Mouse (Mus musculus) MEL (cell line): ENCODE results near the gene Epb41. TPM values are rescaled to one million over a fixed set of nuclear protein-coding genes. Genes with fewer than 3 reads are reported as not detected.

Source experiments
- DNase-seq: peaks from one replicate; pipeline ENCODE4 v3.0.0; 2011; ENCODE audit warnings: low read depth, low spot score
- H3K27ac ChIP-seq: 2 replicates; pipeline ENCODE4 v1.5.1; 2012; ENCODE audit warnings: low read depth, mild to moderate bottlenecking, control low read depth, low read length, moderate library complexity; ENCODE audit not compliant: control insufficient read depth
- H3K27me3 ChIP-seq, 2 experiments: fragments of 150-350 bp in 1 of 2; sonication (generic) in 1 of 2; 2 replicates each; pipeline ENCODE4 v1.6.1; 2012; ENCODE audit warnings: low read length in 2 of 2, mild to moderate bottlenecking in 2 of 2, improper control_type of control experiment in 1 of 2, moderate library complexity in 1 of 2; ENCODE audit not compliant: insufficient read depth in 2 of 2, control insufficient read depth in 1 of 2
- H3K36me3 ChIP-seq, 2 experiments: 2 replicates each; pipeline ENCODE4 v1.6.1; 2012 to 2014; ENCODE audit warnings: low read length in 2 of 2, improper control_type of control experiment in 1 of 2, inconsistent platforms in 1 of 2, mild to moderate bottlenecking in 1 of 2; ENCODE audit not compliant: insufficient read depth in 2 of 2, control insufficient read depth in 1 of 2
- H3K4me1 ChIP-seq, 2 experiments: fragments of 150-350 bp in 1 of 2; sonication (generic) in 1 of 2; 2 replicates each; pipeline ENCODE4 v1.6.1; 2012; ENCODE audit warnings: low read length in 2 of 2, improper control_type of control experiment in 1 of 2, mild to moderate bottlenecking in 1 of 2; ENCODE audit not compliant: insufficient read depth in 2 of 2, control insufficient read depth in 1 of 2
- H3K4me3 ChIP-seq, 2 experiments: fragments of 150-350 bp in 1 of 2; sonication (generic) in 1 of 2; 2 replicates each; pipeline ENCODE4 v1.5.1; 2012; ENCODE audit warnings: low read depth in 2 of 2, low read length in 2 of 2, mild to moderate bottlenecking in 2 of 2, moderate library complexity in 2 of 2, control low read depth in 1 of 2, improper control_type of control experiment in 1 of 2; ENCODE audit not compliant: control insufficient read depth in 1 of 2, insufficient read depth in 1 of 2
- H3K79me2 ChIP-seq: 2 replicates; pipeline ENCODE4 v1.6.1; 2012; ENCODE audit warnings: mild to moderate bottlenecking, low read length, moderate library complexity; ENCODE audit not compliant: control insufficient read depth, poor library complexity, insufficient read depth
- H3K9ac ChIP-seq: 2 replicates; pipeline ENCODE4 v1.6.1; 2012; ENCODE audit warnings: low read depth, mild to moderate bottlenecking, control low read depth, low read length, moderate library complexity; ENCODE audit not compliant: control insufficient read depth, poor library complexity, severe bottlenecking
- H3K9me3 ChIP-seq: fragments of 150-350 bp; sonication (generic); replicated peaks from 2 replicates; pipeline ENCODE4 v1.6.1; 2012; ENCODE audit warnings: mild to moderate bottlenecking, low read length, improper control_type of control experiment, moderate library complexity; ENCODE audit not compliant: insufficient read depth
- BHLHE40 ChIP-seq: IDR thresholded peaks from 2 replicates; pipeline ENCODE4 v1.6.1; 2012; ENCODE audit warnings: low read depth, mild to moderate bottlenecking, inconsistent platforms, low read length, improper control_type of control experiment, borderline replicate concordance
- CHD1 ChIP-seq: IDR thresholded peaks from 2 replicates; pipeline ENCODE4 v1.6.1; 2012; ENCODE audit warnings: low read depth, mild to moderate bottlenecking, inconsistent platforms, low read length, improper control_type of control experiment
- CHD2 ChIP-seq: IDR thresholded peaks from 2 replicates; pipeline ENCODE4 v1.6.1; 2011; ENCODE audit warnings: low read length, improper control_type of control experiment
- CTCF ChIP-seq, 3 experiments: IDR thresholded peaks in 2 of 3; conservative IDR thresholded peaks in 1 of 3; 2 replicates each; pipeline ENCODE4 v1.5.1; 2011 to 2012; ENCODE audit warnings: low read length in 3 of 3, low read depth in 2 of 3, mild to moderate bottlenecking in 2 of 3, improper control_type of control experiment in 1 of 3, inconsistent platforms in 1 of 3, mixed read lengths in 1 of 3, moderate library complexity in 1 of 3; ENCODE audit not compliant: control insufficient read depth in 1 of 3, insufficient read depth in 1 of 3, poor library complexity in 1 of 3, severe bottlenecking in 1 of 3
- E2F4 ChIP-seq: IDR thresholded peaks from 2 replicates; pipeline ENCODE4 v1.6.1; 2011; ENCODE audit warnings: low read depth, low read length, improper control_type of control experiment, borderline replicate concordance
- ELF1 ChIP-seq: IDR thresholded peaks from 2 replicates; pipeline ENCODE4 v1.6.1; 2014; ENCODE audit warnings: low read depth, mild to moderate bottlenecking, inconsistent platforms, low read length, improper control_type of control experiment, moderate library complexity
- EP300 ChIP-seq, 2 experiments: IDR thresholded peaks; 2 replicates each; pipeline ENCODE4 v1.6.1; 2011; ENCODE audit warnings: improper control_type of control experiment in 2 of 2, low read length in 2 of 2, low read depth in 1 of 2, mild to moderate bottlenecking in 1 of 2
- ETS1 ChIP-seq: IDR thresholded peaks from 2 replicates; pipeline ENCODE4 v1.6.1; 2012; ENCODE audit warnings: low read depth, mild to moderate bottlenecking, inconsistent platforms, low read length, improper control_type of control experiment, moderate library complexity
- GABPA ChIP-seq: IDR thresholded peaks from 2 replicates; pipeline ENCODE4 v1.6.1; 2012; ENCODE audit warnings: low read depth, mild to moderate bottlenecking, inconsistent platforms, low read length, improper control_type of control experiment, moderate library complexity
- HCFC1 ChIP-seq: IDR thresholded peaks from 2 replicates; pipeline ENCODE4 v1.6.1; 2012; ENCODE audit warnings: low read depth, mild to moderate bottlenecking, inconsistent platforms, low read length, improper control_type of control experiment, moderate library complexity
- JUND ChIP-seq: IDR thresholded peaks from 2 replicates; pipeline ENCODE4 v1.6.1; 2011; ENCODE audit warnings: low read depth, mild to moderate bottlenecking, improper control_type of control experiment, low read length
- KAT2A ChIP-seq: conservative IDR thresholded peaks from 2 replicates; pipeline ENCODE4 v1.6.1; 2012; ENCODE audit warnings: low read depth, low read length, improper control_type of control experiment, inconsistent platforms
- MAFK ChIP-seq: IDR thresholded peaks from 2 replicates; pipeline ENCODE4 v1.6.1; 2011; ENCODE audit warnings: low read depth, mild to moderate bottlenecking, low read length, improper control_type of control experiment, borderline replicate concordance
- MAX ChIP-seq: IDR thresholded peaks from 2 replicates; pipeline ENCODE4 v1.6.1; 2011; ENCODE audit warnings: low read length, improper control_type of control experiment
- MAZ ChIP-seq: IDR thresholded peaks from 2 replicates; pipeline ENCODE4 v1.6.1; 2012; ENCODE audit warnings: low read depth, mild to moderate bottlenecking, inconsistent platforms, low read length, improper control_type of control experiment
- MEF2A ChIP-seq: IDR thresholded peaks from 2 replicates; pipeline ENCODE4 v1.6.1; 2014; ENCODE audit warnings: low read depth, mild to moderate bottlenecking, inconsistent platforms, low read length, improper control_type of control experiment; ENCODE audit not compliant: poor library complexity, insufficient replicate concordance, severe bottlenecking; ENCODE audit errors: extremely low read depth
- MXI1 ChIP-seq: IDR thresholded peaks from 2 replicates; pipeline ENCODE4 v1.6.1; 2011; ENCODE audit warnings: mild to moderate bottlenecking, low read depth, low read length, improper control_type of control experiment
- MYC ChIP-seq: IDR thresholded peaks from 2 replicates; pipeline ENCODE4 v1.6.1; 2011; ENCODE audit warnings: low read depth, mild to moderate bottlenecking, low read length, improper control_type of control experiment, moderate library complexity
- NELFE ChIP-seq: IDR thresholded peaks from 2 replicates; pipeline ENCODE4 v1.6.1; 2011; ENCODE audit warnings: low read depth, low read length, improper control_type of control experiment
- NRF1 ChIP-seq: IDR thresholded peaks from 2 replicates; pipeline ENCODE4 v1.6.1; 2014; ENCODE audit warnings: low read depth, mild to moderate bottlenecking, inconsistent platforms, low read length, improper control_type of control experiment, moderate library complexity; ENCODE audit not compliant: poor library complexity, insufficient read depth, severe bottlenecking
- POLR2A ChIP-seq, 2 experiments: IDR thresholded peaks; 2 replicates each; pipeline ENCODE4 v1.6.1; 2011 to 2012; ENCODE audit warnings: low read length in 2 of 2, mild to moderate bottlenecking in 2 of 2, control low read depth in 1 of 2, improper control_type of control experiment in 1 of 2, low read depth in 1 of 2, moderate library complexity in 1 of 2; ENCODE audit not compliant: control insufficient read depth in 1 of 2, insufficient read depth in 1 of 2, poor library complexity in 1 of 2
- POLR2AphosphoS5 ChIP-seq: IDR thresholded peaks from 2 replicates; pipeline ENCODE4 v1.6.1; 2012; ENCODE audit warnings: low read depth, borderline replicate concordance, mild to moderate bottlenecking, inconsistent platforms, low read length, moderate library complexity, mixed read lengths
- RAD21 ChIP-seq: IDR thresholded peaks from 2 replicates; pipeline ENCODE4 v1.6.1; 2011; ENCODE audit warnings: mild to moderate bottlenecking, low read depth, low read length, improper control_type of control experiment
- RCOR1 ChIP-seq: IDR thresholded peaks from 2 replicates; pipeline ENCODE4 v1.6.1; 2012; ENCODE audit warnings: low read depth, mild to moderate bottlenecking, inconsistent platforms, low read length, improper control_type of control experiment
- SIN3A ChIP-seq: IDR thresholded peaks from 2 replicates; pipeline ENCODE4 v1.6.1; 2012; ENCODE audit warnings: low read length, improper control_type of control experiment, inconsistent platforms
- SMC3 ChIP-seq: IDR thresholded peaks from 2 replicates; pipeline ENCODE4 v1.6.1; 2011; ENCODE audit warnings: low read depth, low read length, improper control_type of control experiment
- TAL1 ChIP-seq: IDR thresholded peaks from 2 replicates; pipeline ENCODE4 v1.6.1; 2012; ENCODE audit warnings: mild to moderate bottlenecking, inconsistent platforms, low read length, moderate library complexity, mixed read lengths
- TBP ChIP-seq: IDR thresholded peaks from 2 replicates; pipeline ENCODE4 v1.8.0; 2011; ENCODE audit warnings: low read depth, low read length, improper control_type of control experiment
- TCF12 ChIP-seq: IDR thresholded peaks from 2 replicates; pipeline ENCODE4 v1.6.1; 2014; ENCODE audit warnings: low read depth, mild to moderate bottlenecking, inconsistent platforms, low read length, improper control_type of control experiment, moderate library complexity
- USF1 ChIP-seq: IDR thresholded peaks from 2 replicates; pipeline ENCODE4 v1.6.1; 2014; ENCODE audit warnings: low read depth, mild to moderate bottlenecking, inconsistent platforms, low read length, improper control_type of control experiment, moderate library complexity
- USF2 ChIP-seq, 2 experiments: IDR thresholded peaks; 2 replicates each; pipeline ENCODE4 v1.6.1; 2011 to 2012; ENCODE audit warnings: improper control_type of control experiment in 2 of 2, low read length in 2 of 2, borderline replicate concordance in 1 of 2, inconsistent platforms in 1 of 2, low read depth in 1 of 2, mild to moderate bottlenecking in 1 of 2; ENCODE audit not compliant: insufficient read depth in 1 of 2
- ZC3H11A ChIP-seq: IDR thresholded peaks from 2 replicates; pipeline ENCODE4 v1.6.1; 2012; ENCODE audit warnings: low read depth, mild to moderate bottlenecking, inconsistent platforms, low read length, improper control_type of control experiment
- ZKSCAN1 ChIP-seq: IDR thresholded peaks from 2 replicates; pipeline ENCODE4 v1.6.1; 2012; ENCODE audit warnings: low read depth, mild to moderate bottlenecking, inconsistent platforms, low read length, improper control_type of control experiment, moderate library complexity
- ZMIZ1 ChIP-seq: IDR thresholded peaks from 2 replicates; pipeline ENCODE4 v1.6.1; 2012; ENCODE audit warnings: low read depth, mild to moderate bottlenecking, inconsistent platforms, low read length, improper control_type of control experiment, moderate library complexity
- polyA plus RNA-seq, 2 experiments: library from polyadenylated mRNA; stranded (reverse) in 1 of 2; unstranded in 1 of 2; fragments of >175 nt in 1 of 2; fragments of >200 nt in 1 of 2; gene quantifications; 2 replicates each; pipeline versions ENCODE4 v1.2.1 to v1.2.4; 2012; ENCODE audit warnings: low replicate concordance in 2 of 2, low read depth in 1 of 2; ENCODE audit not compliant: insufficient read length in 2 of 2, insufficient read depth in 1 of 2, missing spikeins in 1 of 2
- total RNA-seq: library from RNA; depleted of rRNA; stranded (reverse); fragments of 300-350 nt; gene quantifications from 2 replicates; pipeline ENCODE4 v1.2.3, GENCODE M21; 2012; rRNA removed

The Epb41 gene
- total RNA-seq (36.5 and 41.9 TPM in 2 replicates), polyA plus RNA-seq (100 to 1,000 TPM in 1 of 2 experiments, 10 to 100 TPM in 1; 44.3 to 115 TPM)

DNA sequence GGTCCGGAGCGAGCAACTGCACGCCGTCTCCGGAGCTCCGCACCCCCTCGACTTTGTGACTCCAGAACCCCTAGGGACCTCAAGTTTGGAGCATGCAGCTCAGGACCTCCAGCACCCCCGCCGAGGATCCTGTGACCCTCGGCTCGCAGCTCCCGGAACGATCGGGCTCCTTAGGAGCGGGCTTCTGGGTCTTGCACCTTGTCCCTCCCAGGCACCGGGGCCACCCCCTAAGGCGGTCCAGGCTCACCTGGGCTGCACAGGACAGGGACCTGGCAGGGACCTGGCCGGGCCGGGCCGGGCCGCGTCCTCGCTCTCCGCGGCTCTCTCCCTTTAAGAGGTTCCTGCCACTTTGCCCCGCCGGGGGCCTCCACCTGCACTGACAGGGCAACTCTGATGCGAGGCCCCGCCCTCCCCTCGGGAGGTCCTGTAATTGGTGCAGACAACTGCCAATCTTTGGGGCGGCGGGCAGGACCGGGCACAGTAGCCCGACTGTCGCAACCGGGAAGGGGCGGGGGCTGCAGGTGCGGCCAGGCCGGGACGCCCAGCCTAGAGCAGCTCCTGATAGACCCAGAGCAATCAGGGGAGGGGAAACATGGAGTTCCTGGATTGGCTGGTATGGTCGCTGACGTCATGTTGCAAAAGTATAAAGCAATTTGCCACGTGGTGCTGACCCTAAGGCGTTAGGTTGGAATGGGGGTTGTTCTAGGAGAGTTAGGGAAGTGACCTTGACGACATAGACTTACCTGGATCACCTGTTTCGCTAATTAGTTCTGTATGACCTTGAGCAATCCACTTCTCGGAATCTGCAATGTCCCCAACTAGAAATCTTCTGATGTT lies at the start of gene Epb41:
TSS of gene Epb41 (minus strand) at position 389 of the 837 bp plus-strand sequence.
- Histone ChIP-seq H3K36me3 (peaks cover 3 to 20% of the 10 kb centered on the region in 2 experiments; a peak in 3 of 4 replicates), H3K4me3 (peak within 1 kb of the TSS; percentile 83 to 94), H3K4me1 (peaks cover 9 to 31% of the 10 kb centered on the region in 2 experiments), H3K9me3 (no peaks in the 10 kb centered on the region), H3K27ac (peak within 1 kb of the TSS; percentile 100), H3K79me2 (peaks cover 40% of the 10 kb centered on the region), H3K27me3 (no peaks in the 10 kb centered on the region), H3K9ac (peak within 1 kb of the TSS; percentile 91)
- DNase-seq: peak; percentile 99
- TF ChIP-seq USF1 (peak; percentile 92), MEF2A (no peak), ZKSCAN1 (no peak), CTCF (IDR thresholded peaks at IDR 0.05 in 2 of 3, conservative IDR thresholded peaks at IDR 0.05 in 1 of 3; ENCODE audit: control insufficient read depth in 1 of 3, insufficient read depth in 1 of 3, low read depth in 2 of 3, low read length in 3 of 3, poor library complexity in 1 of 3, severe bottlenecking in 1 of 3) (no peak), MAX (peak; percentile 99), CHD1 (no peak), CHD2 (no peak; the same call in 1 of the 2 replicates), RCOR1 (no peak), MAFK (no peak), ELF1 (peak; percentile 64), MAZ (peak; percentile 93), TCF12 (peak; percentile 76), ZC3H11A (no peak), USF2 (IDR thresholded peaks at IDR 0.05; ENCODE audit: borderline replicate concordance in 1 of 2, insufficient read depth in 1 of 2, low read depth in 1 of 2, low read length in 2 of 2) (peak in 1 of 2 experiments; percentile 67; a peak in 2 of 4 replicates), HCFC1 (peak; percentile 77), JUND (no peak), ZMIZ1 (peak; percentile 86), KAT2A (no peak; the same call in 1 of the 2 replicates), TBP (peak; percentile 98), EP300 (IDR thresholded peaks at IDR 0.05; ENCODE audit: low read depth in 1 of 2, low read length in 2 of 2) (peak in 1 of 2 experiments; percentile 35; a peak in 1 of 4 replicates), MYC (peak; percentile 98), POLR2AphosphoS5 (0 out of 2 replicates have a peak, but pooled peaks have one; percentile 84), NRF1 (peak; percentile 25; the same call in 1 of the 2 replicates), MXI1 (peak; percentile 98), SMC3 (no peak), SIN3A (peak; percentile 86), ETS1 (peak; percentile 81), TAL1 (no peak), E2F4 (no peak), GABPA (no peak), RAD21 (no peak), NELFE (peak; percentile 64), POLR2A (IDR thresholded peaks at IDR 0.05; ENCODE audit: control insufficient read depth in 1 of 2, insufficient read depth in 1 of 2, low read depth in 1 of 2, low read length in 2 of 2, poor library complexity in 1 of 2) (peak; percentile 85 to 92), BHLHE40 (0 out of 2 replicates have a peak, but pooled peaks have one; percentile 7)
